Mouse (Mus musculus) left cerebral cortex, adult 11 months (tissue): ENCODE measurements around the gene Cttnbp2nl.

Source experiments
- DNase-seq: peaks from one replicate; pipeline ENCODE4 v3.0.0; 2022; ENCODE audit warnings: low spot score

The Cttnbp2nl gene

DNA sequence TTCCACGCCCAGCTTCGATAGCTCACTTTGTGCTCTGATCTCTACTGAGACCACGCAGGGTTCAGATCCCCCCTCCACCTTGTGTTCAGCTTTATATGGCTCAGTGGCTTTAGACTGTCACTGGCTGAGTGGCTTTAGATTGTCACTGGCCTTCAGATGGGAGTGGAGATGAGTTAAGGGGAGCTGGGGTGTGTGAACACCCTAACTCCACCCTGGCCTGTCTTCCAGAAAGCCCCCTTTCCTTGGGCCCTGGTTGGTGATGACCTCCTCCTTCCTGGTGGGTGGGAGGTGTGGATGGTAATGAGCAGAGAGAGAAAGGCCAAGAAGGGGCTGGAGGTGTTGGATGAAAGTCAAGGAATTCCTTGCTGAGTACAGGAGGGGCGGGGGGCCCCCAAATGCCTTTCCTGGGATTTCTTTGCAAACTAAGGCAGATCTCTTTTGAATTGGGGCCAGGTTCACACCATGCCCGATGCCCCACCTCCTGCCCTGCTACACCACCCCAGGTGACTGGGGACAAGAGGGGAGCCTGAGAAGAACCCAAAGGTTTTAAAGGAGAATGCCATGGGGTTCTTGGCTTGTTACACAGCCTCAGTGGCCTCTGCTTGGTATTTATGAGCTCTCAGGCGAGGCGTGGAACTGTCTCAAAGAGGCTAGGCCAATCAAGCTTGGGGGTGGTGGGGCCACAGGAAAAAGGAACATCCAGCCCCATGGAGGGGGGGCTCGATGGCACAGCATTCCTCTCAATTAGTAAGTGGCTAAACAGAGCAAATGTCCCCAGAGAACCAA, 87.7 kb downstream of the Cttnbp2nl start:
- no peak for DNase-seq

DNA sequence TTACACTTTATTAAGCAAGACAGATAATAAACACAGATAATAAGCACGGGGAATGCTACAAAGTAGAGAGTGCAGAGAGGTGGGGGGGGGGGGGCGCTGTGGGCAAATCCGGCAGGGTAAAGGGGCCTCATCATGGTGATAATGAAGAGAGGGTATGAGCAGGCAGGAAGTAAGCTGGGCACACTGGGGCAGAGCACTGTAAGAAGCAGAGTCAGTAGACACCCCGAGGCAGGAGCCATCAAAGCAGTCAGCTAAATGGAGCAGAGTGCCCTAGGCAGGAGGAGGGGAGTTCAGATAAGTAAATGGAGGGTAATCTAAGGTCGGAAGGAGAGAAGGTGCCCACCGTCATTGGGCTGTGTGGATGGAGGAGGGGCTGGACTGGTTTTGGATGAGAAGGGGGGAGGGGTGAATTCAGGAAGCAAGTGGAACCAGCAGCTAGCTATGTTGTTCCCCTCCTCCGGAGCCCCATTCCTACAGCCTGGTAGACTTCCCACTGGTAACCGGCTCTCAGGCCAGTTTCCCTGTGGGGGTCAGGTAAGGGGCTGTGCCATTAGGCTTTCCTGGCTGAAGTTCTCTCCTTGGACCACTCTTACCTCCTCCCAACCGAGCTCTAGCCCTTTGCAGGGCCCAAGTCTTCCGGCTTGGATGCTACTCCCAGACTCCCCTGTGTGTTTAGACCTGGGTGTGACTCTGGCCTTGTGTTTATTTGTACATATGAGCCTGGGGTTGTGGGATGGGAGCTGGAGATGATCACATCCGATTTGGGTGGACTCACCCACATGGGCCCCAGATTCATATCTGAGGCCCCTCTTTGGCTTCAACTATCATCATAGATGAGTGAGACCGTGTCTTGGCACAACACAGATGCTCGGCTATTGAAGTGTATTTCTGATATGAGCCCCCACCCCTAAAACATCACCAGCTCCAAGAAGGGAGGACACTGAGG, 89.3 kb downstream of the Cttnbp2nl start:
- no peak for DNase-seq

DNA sequence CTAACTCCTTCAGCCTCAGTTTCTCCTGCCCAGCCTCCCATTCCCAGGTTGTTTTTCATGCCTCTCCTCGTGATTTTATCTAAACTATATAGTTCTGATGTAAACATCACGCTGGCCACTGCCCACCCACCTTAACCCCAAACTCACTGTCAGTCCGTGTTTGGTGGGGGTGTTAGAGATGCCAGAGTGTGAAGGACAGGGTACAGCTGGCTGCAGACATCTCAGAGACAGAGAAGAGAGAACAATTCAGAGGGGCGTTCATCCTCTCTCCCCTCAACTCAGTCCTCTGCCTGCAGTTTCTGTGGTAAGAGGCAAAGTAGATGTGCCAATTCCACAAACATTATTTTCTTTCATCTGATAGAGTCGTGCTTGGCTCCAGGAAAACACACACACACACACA, 90.1 kb downstream of the Cttnbp2nl start:
- DNase-seq: no peak

DNA sequence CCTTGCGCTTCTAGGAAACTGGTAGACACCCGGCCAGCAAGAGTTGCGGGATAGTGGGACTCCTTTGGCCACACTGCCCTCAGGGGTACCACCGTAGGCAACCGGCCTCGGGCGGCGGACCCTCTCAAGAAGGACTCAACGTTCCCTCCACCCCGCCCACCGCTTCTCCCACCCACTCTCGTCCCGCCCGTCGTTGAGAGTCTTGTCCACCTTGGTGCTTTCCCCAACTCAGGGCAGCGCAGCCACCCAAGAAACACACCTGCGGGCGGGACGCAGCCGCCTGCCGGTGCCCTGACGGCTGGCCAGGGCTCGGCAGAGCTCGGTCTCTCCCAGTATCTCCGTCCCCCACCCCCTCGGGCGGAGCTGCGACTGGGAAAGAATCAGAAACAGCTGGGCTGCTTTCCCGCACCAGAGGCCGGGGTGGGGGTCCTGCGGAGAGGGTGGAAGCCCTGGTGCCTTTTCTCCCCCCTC, 90.8 kb downstream of the Cttnbp2nl start:
- no peak for DNase-seq

DNA sequence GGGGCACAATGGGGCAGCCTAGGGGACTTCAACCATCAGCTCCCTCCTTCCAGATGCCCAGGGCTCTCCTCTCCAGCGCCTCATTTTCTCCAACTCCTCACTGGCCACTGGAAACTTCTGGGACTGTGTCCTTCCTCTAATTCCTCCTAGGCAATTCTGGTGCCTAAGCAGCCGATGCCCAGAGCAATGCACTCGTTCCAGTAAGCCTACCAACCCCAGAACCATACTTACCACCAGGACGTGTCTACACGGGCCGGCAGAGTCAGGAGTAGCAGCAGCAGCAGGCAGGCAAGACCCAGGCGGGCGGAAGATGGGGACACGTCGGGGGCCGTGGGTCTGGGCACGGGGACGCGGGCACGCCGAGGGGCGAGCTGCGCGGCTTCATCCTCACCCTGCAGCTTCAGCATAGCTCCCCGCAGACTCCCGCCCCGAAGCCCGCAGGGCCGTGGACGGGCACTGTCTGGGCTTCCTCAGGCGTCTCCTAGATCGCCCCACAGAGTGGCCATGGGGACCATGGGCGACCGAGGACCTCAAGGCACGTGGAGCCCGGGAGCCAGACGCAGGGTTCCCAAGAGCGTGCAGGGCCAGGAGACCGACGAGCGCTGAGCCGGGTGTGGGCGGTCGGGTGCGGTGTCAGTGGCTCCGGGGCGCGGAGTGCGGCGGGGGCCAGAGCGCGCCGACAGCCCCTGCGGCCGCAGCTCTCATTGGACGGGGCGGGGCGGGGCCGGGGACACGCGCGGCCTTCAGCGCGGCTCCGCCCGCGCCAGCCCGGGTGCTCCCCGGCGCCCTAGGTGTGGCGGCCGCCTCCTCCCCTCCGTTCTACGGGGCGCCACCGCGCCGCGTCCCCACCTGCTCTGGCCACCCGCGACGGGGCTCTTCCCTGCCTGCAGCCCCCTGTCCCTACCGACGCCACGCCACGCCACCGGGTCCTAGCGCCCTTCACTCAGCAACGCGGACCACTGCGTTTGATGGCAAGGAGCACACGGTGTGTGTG, 91.6 kb downstream of the Cttnbp2nl start, which contains the start of gene Wnt2b:
Wnt2b (minus strand) TSS at position 856 of the 994 bp plus-strand sequence.
- DNase-seq: no peak

DNA sequence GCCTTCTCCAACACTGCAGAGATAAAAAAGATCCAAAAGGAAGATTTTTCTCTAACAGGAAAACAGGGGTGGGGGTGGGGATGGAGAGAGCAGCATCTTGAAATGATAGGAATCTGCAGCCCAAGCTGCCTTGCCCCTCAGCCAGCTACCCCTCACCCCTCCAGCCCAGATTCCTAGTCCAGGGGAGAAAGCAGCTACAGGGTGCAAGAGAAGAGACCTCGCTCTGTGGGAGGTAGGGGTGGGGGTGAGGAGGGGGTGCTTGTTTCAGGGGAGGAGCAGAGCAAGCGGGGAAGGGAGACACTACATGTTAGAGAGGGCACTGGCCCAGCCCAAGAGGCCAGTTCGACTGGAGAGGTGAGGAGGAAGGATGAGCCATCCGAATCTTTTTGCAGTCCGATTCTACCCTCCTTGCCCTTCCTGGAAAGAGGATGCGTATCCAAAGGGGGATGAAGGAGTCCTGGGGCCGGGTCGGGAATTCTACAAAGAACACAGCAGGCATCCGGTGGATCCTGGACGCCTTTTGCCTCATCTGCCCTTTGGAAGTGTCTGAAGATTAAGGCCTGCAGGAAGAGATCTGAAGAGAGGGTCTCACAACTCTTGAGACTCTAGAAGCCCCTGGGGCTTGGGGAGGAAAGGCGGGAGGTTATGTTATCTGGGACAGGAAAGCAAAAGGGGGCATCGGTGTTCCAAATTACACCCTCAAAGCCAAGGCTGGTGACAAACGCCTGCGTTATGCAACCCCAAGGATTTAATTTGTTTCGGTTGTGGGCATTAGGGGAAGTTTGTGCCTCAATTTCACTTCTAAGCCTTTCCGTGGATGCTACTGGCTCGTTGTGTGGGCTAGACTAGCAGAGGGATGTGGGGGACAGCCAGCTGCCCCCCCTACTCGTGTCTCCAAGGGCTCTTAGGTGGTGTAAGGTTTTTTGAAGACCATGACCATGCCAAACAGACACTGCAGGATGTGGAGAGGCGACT, 92.6 kb downstream of the Cttnbp2nl start:
- DNase-seq: no peak

DNA sequence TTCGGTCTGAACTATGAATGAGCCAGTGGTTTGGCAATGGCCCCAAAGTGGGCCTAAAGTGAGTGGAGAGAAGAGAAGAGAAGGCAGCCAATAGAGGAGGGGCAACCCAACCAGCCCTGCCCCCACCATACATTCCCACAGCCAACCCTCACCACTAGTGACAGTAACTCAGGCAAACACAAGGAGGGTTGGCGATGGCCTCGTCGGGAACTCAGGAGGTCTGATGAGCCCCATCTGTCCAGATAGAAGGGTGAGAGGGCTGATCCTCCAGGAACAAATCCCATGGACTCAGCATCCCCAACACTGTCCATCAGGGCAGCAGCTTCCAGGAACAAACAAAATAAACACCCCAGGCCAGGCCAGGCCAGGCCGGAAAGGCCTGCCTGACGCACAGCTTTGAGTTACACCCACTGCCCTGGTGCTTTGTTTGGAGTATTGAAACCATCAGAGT, 96.8 kb downstream of the Cttnbp2nl start:
- DNase-seq: no peak

DNA sequence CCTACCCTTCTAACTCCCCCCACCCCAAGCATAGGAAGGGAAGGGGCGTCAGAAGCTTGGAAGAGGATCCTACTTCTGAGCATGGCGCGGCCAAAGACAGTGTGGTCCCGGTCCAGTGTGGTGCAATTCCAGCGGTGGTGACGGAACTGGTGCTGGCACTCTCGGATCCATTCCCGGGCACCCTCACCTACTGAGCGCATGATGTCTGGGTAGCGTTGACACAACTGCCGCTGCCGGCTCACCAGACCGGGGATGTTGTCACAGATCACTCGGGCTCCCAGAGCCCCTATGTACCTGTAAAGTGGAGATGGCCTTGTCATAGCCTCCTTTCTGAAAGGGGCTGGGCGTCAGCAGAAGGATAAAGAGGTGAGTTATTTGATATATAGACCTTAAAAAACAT, 98.4 kb downstream of the Cttnbp2nl start:
- no peak for DNase-seq

DNA sequence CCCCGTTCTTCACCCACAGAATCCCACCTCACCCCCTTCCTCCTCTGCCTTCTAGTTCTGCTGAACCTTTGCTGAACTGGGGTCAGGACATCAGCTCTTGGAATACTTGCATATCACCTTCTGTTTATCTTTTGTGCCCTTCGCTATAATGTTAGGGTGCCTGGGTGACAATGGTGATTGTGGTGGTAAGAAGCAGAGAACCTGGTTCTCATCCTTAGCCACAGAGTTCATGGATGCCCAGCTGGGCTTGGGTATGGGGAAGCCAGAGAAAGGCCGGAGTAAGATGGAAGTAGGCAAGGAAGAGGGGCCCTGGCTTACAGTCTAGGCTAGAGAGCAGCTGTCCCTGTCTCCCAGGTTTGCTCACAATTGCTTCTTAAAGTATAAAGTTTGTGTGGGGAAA, 98.8 kb downstream of the Cttnbp2nl start:
- no peak for DNase-seq

DNA sequence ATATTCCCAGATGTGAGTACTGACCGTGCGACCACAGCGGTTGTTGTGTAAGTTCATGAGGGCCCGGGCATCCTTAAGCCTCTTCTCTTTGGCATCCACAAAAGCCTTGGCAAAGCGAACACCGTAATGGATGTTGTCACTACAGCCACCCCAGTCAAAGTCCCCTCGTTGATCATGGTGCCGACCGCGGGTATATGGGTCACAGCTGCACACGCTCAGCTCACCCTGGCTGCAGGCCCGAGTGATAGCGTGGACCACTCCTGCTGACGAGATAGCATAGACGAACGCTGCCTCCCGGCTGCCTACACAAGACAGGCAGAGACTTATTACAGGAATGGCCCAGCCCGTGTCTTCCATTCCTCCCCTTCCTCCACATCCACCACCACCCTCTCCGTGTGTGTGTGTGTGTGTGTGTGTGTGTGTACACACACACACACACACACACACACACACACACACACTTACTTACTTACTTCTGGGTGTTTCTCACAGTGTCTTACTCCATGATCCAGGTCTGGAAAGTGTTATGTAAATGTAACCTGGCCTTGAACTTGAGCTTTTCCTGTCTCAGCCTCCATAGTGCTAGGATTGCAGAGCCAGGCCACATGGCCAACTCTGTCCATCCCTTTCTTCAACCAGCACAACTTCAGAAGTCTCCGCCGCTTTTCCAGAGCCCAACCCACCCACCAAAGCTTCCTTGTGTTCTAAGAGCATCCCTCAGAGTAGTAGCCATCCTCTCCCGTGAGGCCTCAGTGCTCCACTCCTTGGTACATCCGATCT, 99.9 kb downstream of the Cttnbp2nl start:
- DNase-seq: no peak
